Mouse (Mus musculus) hindbrain, embryonic 14.5 days (tissue): ENCODE data around the gene Extl1. TPM values are rescaled to one million over a fixed set of nuclear protein-coding genes. Genes with fewer than 3 reads are reported as not detected.
A peak's percentile ranks its signal among the peaks of the same experiment; 100 is the strongest.
"Not testable (repeated sequence)": the region's sequence is repeated elsewhere in the genome, so short reads cannot be mapped to it uniquely, and the experiment has no call there.

Source experiments
- ATAC-seq: fragments of 200-750 bp; cut with Nextera tagmentation; 2 replicates; pipeline ENCODE4 v1.8.0; 2017; ENCODE audit warnings: moderate number of reproducible peaks, mild to moderate bottlenecking, moderate TSS enrichment, moderate library complexity; ENCODE audit not compliant: low FRiP score
- DNase-seq: peaks from one replicate; pipeline ENCODE4 v3.0.0-alpha.2; 2015; ENCODE audit warnings: low spot score
- H3K27ac ChIP-seq: fragments of 300-500 bp; sonication (generic); 2 replicates; pipeline ENCODE4 v1.5.1; 2014; ENCODE audit warnings: mild to moderate bottlenecking, moderate library complexity
- H3K27me3 ChIP-seq: fragments of 300-500 bp; sonication (generic); 2 replicates; pipeline ENCODE4 v1.6.1; 2014; ENCODE audit warnings: mild to moderate bottlenecking, low read length, mixed read lengths; ENCODE audit not compliant: control insufficient read depth, insufficient read depth
- H3K36me3 ChIP-seq: fragments of 300-500 bp; sonication (generic); replicated peaks from 2 replicates; pipeline ENCODE4 v1.6.1; 2014; ENCODE audit not compliant: control insufficient read depth, insufficient read depth
- H3K4me1 ChIP-seq: fragments of 300-500 bp; sonication (generic); replicated peaks from 2 replicates; pipeline ENCODE4 v1.6.1; 2014; ENCODE audit warnings: antibody characterized with exemption, low read length, mixed read lengths; ENCODE audit not compliant: control insufficient read depth, insufficient read depth
- H3K4me2 ChIP-seq: fragments of 300-500 bp; sonication (generic); replicated peaks from 2 replicates; pipeline ENCODE4 v1.6.1; 2014; ENCODE audit warnings: mild to moderate bottlenecking, moderate library complexity
- H3K4me3 ChIP-seq: fragments of 300-500 bp; sonication (generic); replicated peaks from 2 replicates; pipeline ENCODE4 v1.5.1; 2014; ENCODE audit warnings: mild to moderate bottlenecking, low read length
- H3K9ac ChIP-seq: fragments of 300-500 bp; sonication (generic); 2 replicates; pipeline ENCODE4 v1.6.1; 2014
- H3K9me3 ChIP-seq: fragments of 300-500 bp; sonication (generic); 2 replicates; pipeline ENCODE4 v1.6.1; 2016; ENCODE audit warnings: low read length; ENCODE audit not compliant: control insufficient read depth
- WGBS: fragments of 180-500 bp; shearing (Covaris S2); extraction: QIAGEN DNeasy Blood & Tissue Kit; methylation state at CpG from one replicate; pipeline ENCODE4 v1.1.7; 2014; 5-methylcytosine and 5-hydroxymethylcytosine counted together
- polyA plus RNA-seq: library from polyadenylated mRNA; unstranded; fragments of >200 nt; fragmentation: Nextera tagmentation; extraction: Ambion mirVana; gene quantifications from 2 replicates; pipeline ENCODE4 v1.2.1, GENCODE M21; 2014

Gene Extl1
- polyA plus RNA-seq: 0.30 and 0.58 TPM in 2 replicates

DNA sequence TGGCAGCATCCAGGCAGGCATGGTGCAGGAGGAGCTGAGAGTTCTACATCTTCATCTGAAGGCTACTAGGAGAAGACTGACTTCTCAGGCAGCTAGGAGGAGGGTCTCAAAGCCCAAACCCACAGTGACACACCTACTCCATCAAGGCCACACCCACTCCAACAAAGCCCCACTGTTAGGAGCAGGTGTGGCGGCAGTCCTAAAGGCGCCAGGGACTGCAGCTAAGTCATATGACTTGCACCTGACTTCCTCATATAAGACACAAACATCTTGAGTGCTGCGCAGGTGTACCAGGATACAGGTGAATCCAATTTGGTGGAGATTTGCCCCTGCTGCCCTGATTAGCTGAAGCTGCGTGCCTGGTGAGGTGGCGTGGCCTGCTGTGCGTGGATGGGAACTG is at the start of gene Extl1:
Extl1 (minus strand) TSS at position 101 of the 400 bp plus-strand sequence.
- 95% methylated on average over 2 of the region's 6 CpGs for WGBS
- not testable (repeated sequence) for H3K9ac ChIP-seq, H3K4me3 ChIP-seq, H3K27me3 ChIP-seq, H3K4me1 ChIP-seq, H3K36me3 ChIP-seq, H3K27ac ChIP-seq, DNase-seq, H3K4me2 ChIP-seq, H3K9me3 ChIP-seq, ATAC-seq

DNA sequence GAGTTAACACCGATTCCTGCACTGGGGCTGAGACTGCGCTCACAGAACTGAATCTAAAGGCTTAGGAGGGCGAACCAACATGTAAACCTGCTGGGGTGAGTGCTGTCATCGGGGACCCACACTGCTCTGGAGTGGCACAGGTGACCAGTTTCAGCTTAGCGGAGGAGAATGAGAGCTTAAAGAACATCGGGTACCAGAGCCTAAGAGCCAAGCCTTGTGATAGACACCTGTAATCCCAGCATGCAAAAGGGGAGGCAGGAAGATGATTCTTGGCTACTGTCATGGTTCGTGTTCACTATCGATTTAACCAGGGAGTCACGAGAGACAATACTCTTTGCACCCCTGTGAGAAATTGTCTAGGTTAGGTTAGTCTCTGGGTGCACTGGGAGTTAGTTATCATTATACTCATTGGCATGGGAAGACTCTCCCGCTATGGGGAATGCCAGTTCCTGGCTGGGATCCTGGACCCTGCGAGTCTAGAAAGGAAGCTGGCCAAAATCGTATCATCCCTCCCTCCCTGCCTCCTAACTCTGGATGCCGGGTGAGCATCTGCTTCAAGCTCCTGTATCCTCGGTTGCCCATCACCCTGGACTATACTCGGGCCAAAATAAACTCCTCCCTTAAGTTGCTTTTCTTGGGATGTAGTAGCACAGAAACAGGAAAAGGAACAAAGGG is 49.2 kb upstream of the Extl1 start:
- H3K36me3 ChIP-seq: no peaks in the 10 kb centered on the region
- H3K9me3 ChIP-seq: no peaks in the 10 kb centered on the region
- no peak overlapping the region for H3K27ac ChIP-seq
- no peaks in the 10 kb centered on the region for H3K27me3 ChIP-seq
- no peak overlapping the region for H3K4me3 ChIP-seq
- ATAC-seq: no peak
- DNase-seq: no peak
- H3K4me2 ChIP-seq: no peak overlapping the region
- no peak overlapping the region for H3K9ac ChIP-seq
- 78% methylated on average over 15 of the region's 15 CpGs for WGBS
- H3K4me1 ChIP-seq: peaks cover 16% of the 10 kb centered on the region

DNA sequence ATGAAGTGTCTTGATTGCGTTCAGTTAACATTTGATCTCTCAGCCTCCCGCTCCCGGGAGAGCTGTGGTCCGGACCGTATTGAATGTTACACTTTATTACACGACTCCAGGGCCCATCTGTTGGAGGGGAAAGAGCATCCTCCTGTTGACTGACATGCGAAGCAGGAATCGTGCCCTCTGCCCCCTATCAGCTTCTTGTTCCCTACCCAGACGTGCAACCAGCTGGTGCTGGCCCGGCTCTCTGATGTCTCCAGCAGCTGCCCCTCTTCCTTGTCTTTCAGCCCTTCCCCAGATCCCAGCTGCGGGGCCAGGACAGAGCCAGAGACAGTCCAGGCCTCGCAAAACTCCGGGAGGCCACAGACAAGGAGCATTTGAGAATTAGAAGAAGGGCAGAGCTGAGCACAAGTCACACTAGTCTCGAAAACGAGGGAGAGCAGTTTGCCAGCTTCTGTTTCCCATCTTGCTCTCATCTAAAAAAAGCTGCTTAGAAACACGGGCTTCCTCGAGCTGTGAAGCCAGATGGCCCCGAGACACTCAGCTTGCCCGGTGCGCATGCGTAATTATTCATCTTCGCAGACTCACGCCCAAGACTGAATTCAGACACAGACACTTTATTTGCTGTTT is 46.8 kb upstream of the Extl1 start:
- Histone ChIP-seq H3K27me3 (no peaks in the 10 kb centered on the region), H3K4me1 (peaks cover 16% of the 10 kb centered on the region), H3K9me3 (no peaks in the 10 kb centered on the region), H3K9ac (peak overlapping the region; percentile 29; the same call in 1 of the 2 replicates), H3K36me3 (no peaks in the 10 kb centered on the region), H3K4me3 (no peak overlapping the region), H3K4me2 (peak overlapping the region; percentile 41), H3K27ac (peak overlapping the region; percentile 91)
- peak; percentile 78 for ATAC-seq
- DNase-seq: peak; percentile 80
- 9% methylated on average over 23 of the region's 23 CpGs for WGBS

- WGBS: 65% methylated on average over 7 of the region's 7 CpGs
- H3K27ac ChIP-seq: no peak overlapping the region
Measured at GRCm38 (mm10) chr4:134425088-134425487, 41.4 kb upstream of the Extl1 start.

GRCm38 (mm10) chr4:134423949-134424348 is 40.3 kb upstream of the Extl1 start:
- Histone ChIP-seq H3K4me1 (no peaks in the 10 kb centered on the region), H3K9ac (no peak overlapping the region), H3K27ac (no peak overlapping the region), H3K36me3 (no peaks in the 10 kb centered on the region), H3K4me2 (no peak overlapping the region), H3K9me3 (no peaks in the 10 kb centered on the region), H3K27me3 (no peaks in the 10 kb centered on the region), H3K4me3 (no peak overlapping the region)
- WGBS: 77% methylated on average over 7 of the region's 7 CpGs
- DNase-seq: no peak
- ATAC-seq: no peak

More at GRCm38 (mm10) chr4:134425088-134425487, 41.4 kb upstream of the Extl1 start:
- Histone ChIP-seq H3K27me3 (no peaks in the 10 kb centered on the region), H3K4me2 (no peak overlapping the region), H3K4me3 (no peak overlapping the region), H3K4me1 (peaks cover 6% of the 10 kb centered on the region), H3K9me3 (no peaks in the 10 kb centered on the region), H3K9ac (no peak overlapping the region), H3K36me3 (no peaks in the 10 kb centered on the region)
- ATAC-seq (no peak), DNase-seq (no peak)

DNA sequence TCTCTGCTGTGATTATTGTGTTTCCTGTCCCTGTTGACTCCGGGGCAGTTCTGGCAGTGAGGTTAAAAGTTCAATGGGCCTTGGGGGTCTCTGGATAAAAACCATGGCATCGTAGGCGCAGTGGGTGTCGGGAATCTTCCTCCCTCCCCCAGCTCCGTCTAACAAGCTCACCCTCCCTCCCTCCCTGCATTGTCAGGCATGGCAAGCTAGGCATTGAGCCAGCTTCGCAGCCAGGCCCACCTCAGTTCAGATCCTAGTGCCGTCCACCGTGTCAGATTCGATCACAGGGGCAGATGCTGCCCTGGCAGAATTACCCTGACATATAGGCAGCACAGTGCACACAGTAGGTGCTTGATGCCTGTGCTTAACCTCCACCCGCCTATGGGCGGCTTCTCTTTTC is 38.3 kb upstream of the Extl1 start:
- Histone ChIP-seq H3K36me3 (no peaks in the 10 kb centered on the region), H3K4me2 (no peak overlapping the region), H3K4me3 (no peak overlapping the region), H3K9me3 (no peaks in the 10 kb centered on the region), H3K27me3 (no peaks in the 10 kb centered on the region), H3K27ac (0 out of 2 replicates have a peak overlapping the region, but pooled peaks have one; percentile 29), H3K4me1 (peaks cover 4% of the 10 kb centered on the region), H3K9ac (no peak overlapping the region)
- 44% methylated on average over 11 of the region's 11 CpGs for WGBS
- ATAC-seq (no peak), DNase-seq (no peak)

- peak overlapping the region; percentile 26; the same call in 1 of the 2 replicates for H3K27ac ChIP-seq
- H3K9ac ChIP-seq: 0 out of 2 replicates have a peak overlapping the region, but pooled peaks have one; percentile 11
- no peaks in the 10 kb centered on the region for H3K27me3 ChIP-seq
- H3K4me3 ChIP-seq: no peak overlapping the region
- DNase-seq (no peak), ATAC-seq (no peak)
- 73% methylated on average over 7 of the region's 7 CpGs for WGBS
- no peaks in the 10 kb centered on the region for H3K9me3 ChIP-seq
- no peak overlapping the region for H3K4me2 ChIP-seq
- H3K4me1 ChIP-seq: peaks cover 12% of the 10 kb centered on the region
- H3K36me3 ChIP-seq: peaks cover 11% of the 10 kb centered on the region; the same call in 1 of the 2 replicates
Measured at GRCm38 (mm10) chr4:134417111-134417510, 33.5 kb upstream of the Extl1 start.

DNA sequence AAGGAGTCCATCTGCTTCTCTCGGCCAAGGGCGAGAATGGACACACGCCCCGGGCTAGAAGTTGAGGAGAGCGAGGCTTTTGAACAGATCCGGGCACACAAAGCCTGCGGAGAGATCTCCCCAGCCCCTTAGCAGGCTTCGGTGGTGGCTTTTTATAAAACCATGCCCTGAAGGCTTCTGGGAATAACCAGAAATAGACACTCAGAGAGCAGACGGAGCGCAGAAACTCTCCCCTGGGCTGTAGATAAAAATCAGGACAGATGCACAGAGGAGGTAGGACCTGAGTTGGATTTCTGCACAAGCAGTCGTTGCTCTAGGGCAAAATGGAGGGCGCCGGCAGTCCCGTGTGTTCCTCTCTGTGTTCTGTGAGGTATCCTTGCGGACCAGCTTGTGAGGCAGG is 33.0 kb upstream of the Extl1 start:
- 55% methylated on average over 15 of the region's 15 CpGs for WGBS
- DNase-seq (no peak), ATAC-seq (no peak)
- 0 out of 2 replicates have a peak overlapping the region, but pooled peaks have one; percentile 11 for H3K9ac ChIP-seq
- peaks cover 11% of the 10 kb centered on the region; the same call in 1 of the 2 replicates for H3K36me3 ChIP-seq
- H3K27me3 ChIP-seq: no peaks in the 10 kb centered on the region
- H3K4me1 ChIP-seq: peaks cover 12% of the 10 kb centered on the region
- H3K27ac ChIP-seq: peak overlapping the region; percentile 26; the same call in 1 of the 2 replicates
- no peak overlapping the region for H3K4me3 ChIP-seq
- H3K4me2 ChIP-seq: no peak overlapping the region
- H3K9me3 ChIP-seq: no peaks in the 10 kb centered on the region

- DNase-seq: no peak
- H3K9ac ChIP-seq: no peak overlapping the region
- no peak overlapping the region for H3K4me2 ChIP-seq
- no peak for ATAC-seq
- H3K4me3 ChIP-seq: no peak overlapping the region
- peaks cover 12% of the 10 kb centered on the region for H3K4me1 ChIP-seq
- peak overlapping the region; percentile 26; the same call in 1 of the 2 replicates for H3K27ac ChIP-seq
- H3K27me3 ChIP-seq: no peaks in the 10 kb centered on the region
- peaks cover 11% of the 10 kb centered on the region; the same call in 1 of the 2 replicates for H3K36me3 ChIP-seq
- no peaks in the 10 kb centered on the region for H3K9me3 ChIP-seq
- 71% methylated on average over 17 of the region's 17 CpGs for WGBS
Measured at GRCm38 (mm10) chr4:134416177-134416576, 32.5 kb upstream of the Extl1 start.
